Mouse (Mus musculus): ENCODE data around the gene Dkc1.

Dkc1 gene

GRCm38 (mm10) chrX:75095369-75096162 is at the start of gene Dkc1:
Gene Dkc1, plus strand, starts transcription at chrX:75095854.
- in situ Hi-C loops (cut with MboI; ENCODE audit: unreplicated experiment in 2 of 2) = loop anchor here in 1 of 2 experiments (25.0 kb wide), 2 partner anchors 133 to 658 kb away; partner anchors contain the start of gene G6pdx

DNA sequence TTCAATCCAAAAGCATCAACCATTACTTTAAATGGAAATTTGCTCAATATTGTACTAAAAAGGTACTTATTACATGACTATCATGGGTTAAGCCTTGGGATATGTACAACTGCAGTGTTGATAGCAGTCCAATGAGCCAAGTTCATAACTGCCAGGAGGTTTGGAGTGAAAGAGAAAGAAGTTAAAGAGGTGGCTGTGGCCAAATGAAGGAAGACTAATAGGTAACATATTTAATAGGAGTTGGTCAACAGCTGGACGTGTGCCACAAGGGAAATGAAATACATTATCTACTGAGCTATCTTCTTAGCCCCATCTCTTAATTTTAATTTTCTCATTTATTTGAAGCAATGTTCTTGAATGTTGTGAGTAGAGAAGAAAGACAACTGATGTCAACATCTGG is 49.7 kb upstream of the Dkc1 start:
- in situ Hi-C loops (cut with MboI; ENCODE audit: unreplicated experiment in 2 of 2) = no loop called here

- in situ Hi-C loops (cut with MboI; ENCODE audit: unreplicated experiment in 2 of 2) = no loop called here
Observed at GRCm38 (mm10) chrX:75046921-75047635, 48.6 kb upstream of the Dkc1 start.

DNA sequence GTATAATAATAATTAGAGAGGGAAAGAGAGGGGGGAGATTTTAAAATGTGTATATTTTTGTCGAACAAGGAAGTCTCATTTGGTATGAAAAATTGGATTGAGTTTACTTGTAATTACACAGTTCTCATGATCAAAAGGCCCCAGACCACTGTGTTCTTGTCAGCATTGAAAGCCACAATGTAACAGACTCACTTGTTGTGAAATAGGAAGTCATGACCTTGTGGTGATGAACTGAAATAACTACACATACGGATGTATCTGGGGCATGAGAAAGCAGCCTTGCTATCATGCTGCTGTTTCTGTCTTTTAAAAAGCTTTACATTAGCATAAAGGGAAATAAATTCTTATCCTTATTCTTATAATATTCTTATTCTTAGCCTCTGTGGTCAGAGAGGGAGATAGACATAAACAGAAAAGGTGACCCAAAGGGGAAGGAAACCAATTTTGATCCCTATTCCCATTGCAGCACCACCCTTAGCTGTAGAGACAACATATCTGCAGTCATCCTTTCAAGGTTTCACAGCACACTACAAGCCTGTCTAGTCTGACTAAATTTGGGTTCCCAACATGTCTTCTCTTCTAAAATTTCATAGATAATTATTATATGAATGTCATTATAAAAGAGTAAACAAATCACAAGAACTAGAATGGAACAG is 39.4 kb upstream of the Dkc1 start:
- in situ Hi-C loops (cut with MboI; ENCODE audit: unreplicated experiment in 2 of 2) = no loop called here

DNA sequence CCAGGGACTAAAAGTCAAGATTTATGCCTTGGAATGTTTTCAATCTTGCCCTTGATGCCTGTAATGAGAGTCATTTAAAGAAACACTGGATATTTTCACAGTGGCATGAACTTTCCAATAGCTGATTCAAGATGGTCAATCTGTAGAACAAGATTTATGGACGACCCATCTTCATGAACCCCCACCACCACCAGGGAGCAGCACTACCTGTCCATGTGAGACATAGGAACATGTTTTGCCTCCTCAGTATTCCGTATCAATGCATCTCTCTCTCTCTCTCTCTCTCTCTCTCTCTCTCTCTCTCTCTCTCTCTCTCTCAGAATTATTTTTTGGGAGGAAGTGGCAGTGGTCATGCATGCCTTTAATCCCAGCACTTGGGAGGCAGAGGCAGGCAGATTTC is 13.3 kb upstream of the Dkc1 start:
- in situ Hi-C loops (cut with MboI; ENCODE audit: unreplicated experiment in 2 of 2) = loop anchor here (10.0 to 25.0 kb wide), 3 partner anchors 120 to 645 kb away; partner anchors contain the start of gene G6pdx (in 1 of the 2)

- in situ Hi-C loops (cut with MboI; ENCODE audit: unreplicated experiment in 2 of 2) = loop anchor here (10.0 to 25.0 kb wide), 3 partner anchors 122 to 647 kb away; partner anchors contain the start of gene G6pdx (in 1 of the 2)
Observed at GRCm38 (mm10) chrX:75083982-75084773, 11.5 kb upstream of the Dkc1 start.

- in situ Hi-C loops (cut with MboI; ENCODE audit: unreplicated experiment in 2 of 2) = loop anchor here (10.0 to 25.0 kb wide), 3 partner anchors 123 to 648 kb away; partner anchors contain the start of gene G6pdx (in 1 of the 2)
Observed at GRCm38 (mm10) chrX:75084774-75085508, 10.7 kb upstream of the Dkc1 start, which contains the start of gene Gab3. Gene Gab3, minus strand, starts transcription at chrX:75085458.

DNA sequence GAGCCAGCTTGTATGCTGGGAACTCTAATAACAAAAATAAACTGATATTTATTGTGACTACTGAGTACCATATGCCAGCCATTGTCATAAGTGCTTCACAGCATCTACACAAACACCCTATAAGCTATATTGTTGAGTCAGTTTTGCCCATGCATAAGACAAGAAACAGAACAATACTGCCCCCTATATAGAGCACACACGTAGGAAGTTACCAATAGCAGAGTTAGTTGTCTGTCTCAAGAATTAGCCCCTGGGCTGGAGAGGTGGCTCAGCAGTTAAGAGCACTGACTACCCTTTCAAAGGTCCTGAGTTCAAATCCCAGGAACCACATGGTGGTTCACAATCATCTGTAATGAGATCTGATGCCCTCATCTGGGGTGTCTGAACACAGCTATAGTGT is 10.0 kb upstream of the Dkc1 start:
- in situ Hi-C loops (cut with MboI; ENCODE audit: unreplicated experiment in 2 of 2) = loop anchor here (10.0 to 25.0 kb wide), 3 partner anchors 123 to 648 kb away; partner anchors contain the start of gene G6pdx (in 1 of the 2)

DNA sequence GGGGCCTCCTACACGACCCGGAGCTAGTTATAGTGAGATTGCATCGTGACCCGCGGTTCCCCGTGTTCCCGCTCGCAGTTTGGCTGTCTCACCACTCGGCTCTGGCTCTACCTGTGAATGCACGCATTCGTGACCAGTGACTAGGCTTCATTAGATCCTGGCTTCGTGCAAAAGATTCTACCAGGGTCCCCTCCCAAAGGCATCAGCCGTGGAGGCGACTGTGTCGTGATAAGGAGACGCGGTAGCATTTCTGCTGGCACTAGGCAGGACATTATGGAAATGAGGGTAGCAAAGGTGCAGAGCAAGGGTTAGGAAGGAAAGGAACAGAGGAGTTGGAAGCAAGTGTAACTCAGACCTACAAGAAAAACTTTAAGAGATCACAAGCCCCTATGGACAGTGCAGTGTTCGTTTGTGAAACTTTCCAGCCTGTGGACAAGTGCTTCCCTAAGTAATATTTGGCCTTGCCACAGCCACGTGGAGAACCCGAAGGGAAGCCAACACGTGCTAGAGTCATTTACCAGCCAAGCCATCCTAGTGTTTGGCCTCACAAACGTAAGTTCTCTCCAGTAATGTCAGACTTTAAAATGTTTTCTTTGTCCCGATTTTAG is 613 bp downstream of the Dkc1 start:
- in situ Hi-C loops (cut with MboI; ENCODE audit: unreplicated experiment in 2 of 2) = loop anchor here in 1 of 2 experiments (25.0 kb wide), 2 partner anchors 134 to 659 kb away; partner anchors contain the start of gene G6pdx

DNA sequence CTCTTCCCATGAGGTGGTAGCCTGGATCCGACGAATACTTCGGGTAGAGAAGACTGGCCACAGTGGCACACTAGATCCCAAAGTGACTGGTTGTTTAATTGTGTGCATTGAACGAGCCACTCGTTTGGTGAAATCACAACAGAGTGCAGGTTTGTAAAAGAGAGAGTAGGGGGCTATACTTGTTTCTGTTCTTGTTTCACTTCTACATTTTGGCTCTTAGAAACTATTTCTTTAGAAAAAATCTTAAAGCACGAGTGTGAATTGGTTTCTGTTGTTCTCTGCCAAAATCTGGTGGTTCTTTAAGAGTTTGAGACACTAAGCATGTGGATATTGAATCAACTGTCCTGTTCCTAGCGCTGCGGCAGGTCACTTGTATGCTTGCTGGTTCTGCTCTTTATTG is 3.1 kb downstream of the Dkc1 start:
- in situ Hi-C loops (cut with MboI; ENCODE audit: unreplicated experiment in 2 of 2) = loop anchor here in 1 of 2 experiments (25.0 kb wide), 2 partner anchors 136 to 661 kb away; partner anchors contain the start of gene G6pdx

DNA sequence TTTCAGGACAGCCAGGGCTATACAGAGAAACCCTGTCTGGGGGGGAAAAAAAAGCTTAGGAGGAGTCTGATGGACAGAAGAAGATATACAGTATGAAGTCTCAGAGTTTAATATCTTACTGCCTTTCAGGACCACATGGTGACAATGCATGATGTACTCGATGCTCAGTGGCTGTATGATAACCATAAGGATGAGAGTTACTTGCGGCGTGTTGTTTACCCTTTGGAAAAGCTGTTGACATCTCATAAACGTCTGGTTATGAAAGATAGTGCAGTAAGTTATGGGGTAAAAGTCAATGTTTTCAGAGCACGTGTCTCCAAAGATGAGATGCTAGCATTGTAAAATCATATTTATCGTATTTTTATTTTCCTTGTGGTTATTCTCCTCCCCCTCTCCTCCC is 6.6 kb downstream of the Dkc1 start:
- in situ Hi-C loops (cut with MboI; ENCODE audit: unreplicated experiment in 2 of 2) = loop anchor here (25.0 kb wide), 2 partner anchors 285 to 435 kb away; partner anchors contain the start of genes F8 (in 2 of the 2) and Fundc2 (in 2 of the 2)

DNA sequence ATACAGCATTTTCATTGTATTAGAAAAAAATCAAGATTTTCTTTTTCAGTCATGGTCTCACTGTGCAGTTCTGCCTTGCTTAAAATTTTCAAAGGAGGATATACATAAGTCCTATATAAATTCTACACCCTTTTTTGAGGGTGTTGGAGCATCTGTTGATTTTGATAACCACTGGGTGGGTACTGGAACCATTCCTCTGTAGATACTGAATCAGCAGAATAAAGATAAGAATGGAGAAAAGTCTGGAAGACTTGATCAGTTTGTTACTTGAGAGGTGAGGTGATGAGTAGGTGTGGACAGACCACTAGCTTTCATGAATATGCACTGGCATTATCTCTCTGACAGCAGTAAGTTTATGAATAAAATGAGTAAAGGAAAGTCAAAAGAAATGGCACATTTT is 19.9 kb downstream of the Dkc1 start:
- in situ Hi-C loops (cut with MboI; ENCODE audit: unreplicated experiment in 2 of 2) = loop anchor here (5.0 to 25.0 kb wide), 3 partner anchors 272 to 422 kb away; partner anchors contain the start of genes F8 (in 2 of the 2) and Fundc2 (in 2 of the 2)

GRCm38 (mm10) chrX:75125606-75126005 is 30.0 kb downstream of the Dkc1 start:
- in situ Hi-C loops (cut with MboI; ENCODE audit: unreplicated experiment in 2 of 2) = loop anchor here in 1 of 2 experiments (25.0 kb wide), 1 partner anchor 137 kb away; no protein-coding TSS in a partner anchor

- in situ Hi-C loops (cut with MboI; ENCODE audit: unreplicated experiment in 2 of 2) = loop anchor here in 1 of 2 experiments (25.0 kb wide), 1 partner anchor 135 kb away; no protein-coding TSS in a partner anchor
Observed at GRCm38 (mm10) chrX:75126893-75127292, 31.2 kb downstream of the Dkc1 start.

DNA sequence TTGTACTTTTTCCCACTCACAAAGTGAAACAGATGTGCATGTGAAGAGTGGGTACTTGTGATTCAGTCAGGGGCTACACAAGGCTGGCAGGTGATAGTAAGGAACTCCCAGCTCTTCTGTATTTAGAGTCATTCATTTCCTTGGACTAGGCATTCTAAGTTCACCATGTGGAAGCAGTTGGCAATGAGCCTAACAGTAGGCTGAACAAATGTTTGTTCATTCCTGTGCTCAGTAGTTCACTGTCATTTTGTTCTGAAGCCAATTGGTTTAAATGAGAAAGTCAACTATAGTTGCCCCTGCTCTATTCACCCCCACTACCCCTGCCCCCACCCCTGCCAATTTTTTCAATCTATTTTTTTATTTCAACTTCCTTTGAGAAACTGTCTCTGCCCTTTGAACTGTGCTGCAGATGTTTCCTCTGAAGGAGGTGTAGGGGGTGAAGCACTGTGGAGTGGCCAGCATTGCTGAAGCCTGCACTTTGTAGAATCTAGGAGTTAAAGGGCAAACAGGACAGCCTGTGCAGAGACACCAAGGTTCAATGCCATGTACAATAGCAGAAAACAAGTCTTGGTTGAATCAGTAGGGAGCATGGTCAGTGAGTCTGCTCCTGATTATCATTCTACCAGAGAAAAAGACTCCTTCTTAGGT is 32.8 kb downstream of the Dkc1 start:
- in situ Hi-C loops (cut with MboI; ENCODE audit: unreplicated experiment in 2 of 2) = loop anchor here in 1 of 2 experiments (25.0 kb wide), 1 partner anchor 134 kb away; no protein-coding TSS in a partner anchor

DNA sequence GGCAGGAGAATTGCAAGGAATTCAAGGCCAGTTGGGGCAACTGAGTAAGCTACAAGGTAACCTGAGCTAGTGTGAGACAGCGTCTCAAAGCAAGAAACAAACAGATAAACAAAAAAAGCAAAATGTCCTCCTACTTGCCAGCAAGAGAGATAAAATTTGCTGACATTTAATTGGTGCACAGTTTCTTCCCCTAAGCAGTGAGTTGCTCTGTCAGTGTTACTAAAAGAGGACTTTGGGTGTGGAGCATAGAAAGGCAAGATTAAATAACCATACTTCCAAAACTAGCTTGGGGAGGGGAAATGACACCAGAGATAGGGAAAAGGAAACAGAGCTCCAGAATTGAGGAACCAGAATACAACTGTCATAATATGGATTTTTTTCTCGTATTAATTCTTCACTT is 33.8 kb downstream of the Dkc1 start:
- in situ Hi-C loops (cut with MboI; ENCODE audit: unreplicated experiment in 2 of 2) = loop anchor here in 1 of 2 experiments (25.0 kb wide), 1 partner anchor 133 kb away; no protein-coding TSS in a partner anchor

DNA sequence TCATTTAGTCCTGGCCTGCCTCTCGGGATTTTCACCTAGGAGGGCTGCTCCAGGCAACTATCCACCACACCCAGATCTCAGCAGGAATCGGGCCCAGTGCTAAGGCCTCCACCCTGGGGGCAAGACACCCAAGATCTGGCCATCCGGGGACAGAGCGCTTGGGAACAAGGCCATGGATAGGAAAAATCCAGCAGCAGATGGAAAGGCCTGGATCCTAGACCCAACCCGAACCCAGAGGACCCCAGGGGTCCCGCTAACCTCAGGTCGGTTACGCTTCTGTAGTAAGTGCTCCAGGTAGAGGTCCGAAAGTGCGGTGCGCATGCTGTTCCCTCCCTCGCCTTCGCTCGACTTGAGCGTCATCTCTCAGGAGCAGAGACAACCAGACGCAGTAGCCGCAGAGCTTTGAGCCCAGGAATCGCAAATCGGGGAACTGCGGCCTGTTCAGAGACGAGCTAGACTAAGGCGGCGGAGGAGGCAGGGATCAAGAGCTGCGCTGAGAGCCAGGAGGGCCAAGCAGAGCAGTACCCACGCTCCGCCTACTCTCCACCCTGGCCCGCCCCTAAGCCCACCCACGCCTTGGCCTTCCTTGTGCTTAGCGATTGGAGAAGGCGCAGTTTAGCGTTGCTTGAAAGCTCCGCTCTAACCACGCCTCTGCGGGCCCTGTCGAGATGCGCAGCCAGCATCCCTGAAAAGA is 35.0 kb downstream of the Dkc1 start, which contains the start of gene Mpp1:
Mpp1 (minus strand) TSS at position 550 of the 694 bp plus-strand sequence.
- in situ Hi-C loops (cut with MboI; ENCODE audit: unreplicated experiment in 2 of 2) = loop anchor here in 1 of 2 experiments (25.0 kb wide), 1 partner anchor 132 kb away; no protein-coding TSS in a partner anchor

Data from v-Abl transformed pro-B cells (cell line).